Mouse (Mus musculus): ENCODE results near the gene Gm17581. TPM values are rescaled to one million over a fixed set of nuclear protein-coding genes. Genes with fewer than 3 reads are reported as not detected.
A peak's percentile ranks its signal among the peaks of the same experiment; 100 is the strongest.
"Not testable (repeated sequence)": the region's sequence is repeated elsewhere in the genome, so short reads cannot be mapped to it uniquely, and the experiment has no call there.

Gene Gm17581
- total RNA-seq, 2 experiments from 2014 or later, result not detected

GRCm38 (mm10) chr2:155742931-155743337 lies 7.3 kb upstream of the Gm17581 start:
- ATAC-seq (replicated peaks; ENCODE audit: low FRiP score, poor library complexity, severe bottlenecking), result no peak

DNA sequence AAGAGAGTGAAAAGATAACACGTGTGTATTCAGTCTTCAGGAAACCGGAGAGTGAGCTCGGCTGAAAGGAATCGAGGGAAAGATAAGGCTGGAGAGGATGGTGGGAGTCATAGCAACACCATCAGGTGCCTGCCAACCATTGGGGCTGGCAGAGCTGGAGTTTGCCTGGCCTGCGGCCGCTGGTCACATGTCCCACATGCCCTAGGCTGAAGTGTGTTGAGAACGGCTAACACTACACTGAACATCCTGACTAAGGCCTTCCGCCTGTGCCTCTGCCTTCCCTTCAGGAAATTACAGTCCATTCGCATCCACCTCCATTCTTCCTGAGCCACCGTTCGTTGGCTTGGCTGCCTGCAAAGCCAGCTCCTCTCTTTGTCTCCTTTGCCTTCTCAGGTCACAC lies 6.5 kb upstream of the Gm17581 start:
- ATAC-seq (replicated peaks; ENCODE audit: low FRiP score, poor library complexity, severe bottlenecking), result no peak

DNA sequence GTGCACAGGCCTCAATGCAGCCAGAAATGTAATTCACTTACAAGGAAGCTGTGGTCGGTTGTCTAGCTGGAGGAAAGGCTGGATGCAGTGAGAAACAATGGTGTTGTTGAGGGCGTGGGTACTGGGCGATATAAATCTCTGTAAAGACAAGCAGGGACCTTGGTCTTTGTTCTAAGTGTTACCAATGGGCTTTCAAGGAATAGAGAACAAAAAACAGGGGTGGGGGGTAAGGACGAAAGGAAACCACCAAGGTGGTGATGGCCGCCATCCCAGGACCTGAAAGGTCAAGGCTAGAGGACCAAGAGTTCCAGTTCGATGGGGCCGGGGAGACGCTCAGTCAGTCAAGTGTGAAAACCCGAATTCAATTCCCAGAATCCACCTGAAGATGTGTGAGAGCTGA lies 2.1 kb upstream of the Gm17581 start:
- ATAC-seq (replicated peaks; ENCODE audit: low FRiP score, poor library complexity, severe bottlenecking), result no peak

- no peak for ATAC-seq (replicated peaks; ENCODE audit: low FRiP score, poor library complexity, severe bottlenecking)
These were observed 1.3 kb upstream of the Gm17581 start for GRCm38 (mm10) chr2:155736936-155737335.

DNA sequence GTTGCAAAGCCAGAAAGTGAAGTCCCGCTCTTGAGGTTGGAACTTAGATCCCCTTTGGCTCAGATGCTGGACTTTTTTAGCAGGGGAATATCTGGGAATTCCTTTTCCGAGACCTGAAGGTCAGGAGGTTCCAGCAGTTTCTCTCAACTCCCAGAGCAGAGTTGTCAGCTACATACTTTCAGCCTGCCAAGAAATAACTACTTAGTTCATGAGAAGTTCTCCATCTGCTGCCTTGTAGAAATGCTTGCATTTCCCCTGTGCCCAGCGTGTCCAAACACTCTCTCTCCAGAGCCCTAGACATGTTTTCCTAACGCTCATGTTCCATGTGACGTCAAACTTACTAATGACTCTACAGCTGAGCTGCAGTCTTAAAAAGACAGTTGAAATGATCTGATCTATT lies 586 bp downstream of the Gm17581 start:
- no peak for ATAC-seq (replicated peaks; ENCODE audit: low FRiP score, poor library complexity, severe bottlenecking)

GRCm38 (mm10) chr2:155729158-155729645 lies 6.5 kb downstream of the Gm17581 start, which contains the start of gene Edem2:
TSS of gene Edem2 (minus strand) at chr2:155729475.
- peak; percentile 99 for ATAC-seq (replicated peaks; ENCODE audit: low FRiP score, poor library complexity, severe bottlenecking)

DNA sequence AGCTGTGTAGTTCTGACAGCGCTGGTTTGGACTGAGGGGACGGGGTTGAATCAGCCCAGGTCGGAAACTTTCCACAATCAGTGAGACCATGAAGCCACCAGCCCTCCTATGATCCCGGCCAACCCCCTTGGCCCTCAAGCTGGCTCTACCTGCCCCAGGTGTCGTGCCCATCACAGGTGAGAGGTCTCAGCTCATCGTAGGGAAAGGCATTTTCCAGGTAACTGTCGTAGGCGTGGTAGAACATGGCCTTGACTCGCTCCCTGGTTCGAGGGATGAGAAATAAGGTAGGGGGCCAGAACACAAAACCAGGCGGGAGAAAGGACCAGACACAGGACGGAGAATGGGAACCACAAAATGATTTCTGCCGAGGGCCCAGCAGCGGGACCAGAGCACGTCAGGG lies 6.9 kb downstream of the Gm17581 start:
- ATAC-seq (replicated peaks; ENCODE audit: low FRiP score, poor library complexity, severe bottlenecking), result no peak

DNA sequence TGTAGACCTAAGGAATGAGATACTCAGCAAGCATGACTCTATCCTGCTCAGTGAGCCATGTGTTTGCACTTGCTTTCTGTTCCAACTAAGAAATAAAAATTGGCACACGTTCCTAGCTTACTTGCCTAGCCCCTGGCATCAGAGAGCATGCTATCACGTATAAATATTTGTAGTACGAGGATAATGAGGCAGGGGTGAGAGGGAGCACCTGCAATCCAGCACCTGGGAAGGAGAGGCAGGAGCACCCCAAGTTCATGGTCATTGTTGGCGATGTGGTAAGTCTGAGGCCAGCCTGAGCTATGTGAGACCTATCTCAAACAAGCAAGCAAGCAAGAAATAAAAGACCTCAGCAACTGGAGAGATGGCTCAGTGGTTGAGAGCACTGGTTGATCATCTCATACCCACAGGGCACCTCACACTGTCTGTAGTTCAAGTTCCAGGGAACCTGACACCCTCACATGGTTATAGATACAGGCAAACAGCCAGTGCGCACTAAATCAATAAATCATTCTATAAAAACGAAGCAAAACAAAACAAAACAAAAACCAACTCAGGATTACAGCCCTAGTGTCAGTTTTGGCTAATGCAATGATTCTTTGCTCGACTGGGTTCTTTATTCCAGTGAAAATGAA lies 7.8 kb downstream of the Gm17581 start:
- no peak for ATAC-seq (replicated peaks; ENCODE audit: low FRiP score, poor library complexity, severe bottlenecking)

DNA sequence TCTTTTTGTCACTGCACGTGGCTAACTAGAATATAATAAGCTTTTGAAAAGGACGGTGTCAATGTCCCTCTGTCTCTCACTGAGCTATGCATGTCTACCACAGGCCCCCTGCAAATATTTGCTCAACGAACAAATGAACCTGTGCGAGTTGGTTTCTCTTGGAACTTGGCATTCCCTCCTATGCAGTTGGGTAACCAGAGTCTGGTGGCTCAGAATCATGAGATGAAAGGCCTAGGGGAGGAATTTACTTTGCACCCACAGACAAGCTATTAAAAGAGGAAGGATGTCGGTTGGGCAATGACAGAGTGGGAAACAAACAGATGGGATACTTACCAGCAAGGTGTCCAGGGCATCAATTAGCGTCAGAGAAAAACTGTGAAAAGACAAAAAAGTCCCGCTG lies 9.4 kb downstream of the Gm17581 start:
- no peak for ATAC-seq (replicated peaks; ENCODE audit: low FRiP score, poor library complexity, severe bottlenecking)

GRCm38 (mm10) chr2:155724526-155724925 lies 11.1 kb downstream of the Gm17581 start:
- no peak for ATAC-seq (replicated peaks; ENCODE audit: low FRiP score, poor library complexity, severe bottlenecking)

- no peak for ATAC-seq (replicated peaks; ENCODE audit: low FRiP score, poor library complexity, severe bottlenecking)
These were observed 11.6 kb downstream of the Gm17581 start for GRCm38 (mm10) chr2:155724036-155724435.

- no peak for ATAC-seq (replicated peaks; ENCODE audit: low FRiP score, poor library complexity, severe bottlenecking)
These were observed 15.1 kb downstream of the Gm17581 start for GRCm38 (mm10) chr2:155720585-155720984.

- no peak for ATAC-seq (replicated peaks; ENCODE audit: low FRiP score, poor library complexity, severe bottlenecking)
These were observed 18.3 kb downstream of the Gm17581 start for GRCm38 (mm10) chr2:155717082-155717990.

- ATAC-seq (replicated peaks; ENCODE audit: low FRiP score, poor library complexity, severe bottlenecking), result no peak
These were observed 25.1 kb downstream of the Gm17581 start for GRCm38 (mm10) chr2:155710557-155710956.

DNA sequence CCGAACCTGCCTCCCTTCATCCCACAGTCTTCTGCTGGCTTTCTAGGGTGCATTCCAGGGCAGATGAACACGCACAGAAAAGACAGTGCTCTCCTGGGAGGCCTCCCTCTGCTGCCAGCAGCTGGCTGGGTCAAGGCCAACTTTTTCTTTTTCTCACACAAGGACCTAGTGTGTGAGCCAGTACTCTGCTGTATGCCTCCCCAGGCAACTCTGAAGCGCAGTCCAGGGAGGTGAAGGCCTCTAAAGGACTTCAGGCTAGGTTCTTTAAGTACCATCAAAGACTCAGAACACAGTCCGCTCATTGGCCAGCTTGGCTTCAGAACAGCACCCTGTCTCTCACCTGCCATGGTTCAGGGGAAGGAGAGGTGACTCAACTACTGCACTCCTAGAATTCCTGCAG lies 28.4 kb downstream of the Gm17581 start:
- ATAC-seq (replicated peaks; ENCODE audit: low FRiP score, poor library complexity, severe bottlenecking), result no peak

DNA sequence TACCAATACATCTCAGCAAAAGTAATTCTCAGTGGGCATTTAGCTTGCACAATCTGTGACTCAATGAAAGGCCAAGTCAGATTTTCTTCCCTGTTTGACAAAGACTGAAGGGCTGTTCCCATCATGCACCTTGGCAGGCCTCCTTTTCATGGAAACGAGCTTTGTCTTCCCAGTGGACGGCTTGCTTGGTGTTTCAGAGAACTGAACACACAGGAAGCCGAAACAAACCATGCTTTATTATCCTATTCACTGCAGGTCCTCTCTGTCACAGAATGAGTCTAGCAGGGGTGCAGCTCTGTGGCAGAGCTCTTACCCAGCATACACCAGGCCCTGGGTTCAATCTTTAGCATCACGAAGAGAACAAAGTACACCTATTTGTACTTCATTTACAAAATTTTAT lies 32.0 kb downstream of the Gm17581 start:
- ATAC-seq (replicated peaks; ENCODE audit: low FRiP score, poor library complexity, severe bottlenecking), result no peak

- no peak for ATAC-seq (replicated peaks; ENCODE audit: low FRiP score, poor library complexity, severe bottlenecking)
These were observed 34.2 kb downstream of the Gm17581 start for GRCm38 (mm10) chr2:155701399-155701919.

DNA sequence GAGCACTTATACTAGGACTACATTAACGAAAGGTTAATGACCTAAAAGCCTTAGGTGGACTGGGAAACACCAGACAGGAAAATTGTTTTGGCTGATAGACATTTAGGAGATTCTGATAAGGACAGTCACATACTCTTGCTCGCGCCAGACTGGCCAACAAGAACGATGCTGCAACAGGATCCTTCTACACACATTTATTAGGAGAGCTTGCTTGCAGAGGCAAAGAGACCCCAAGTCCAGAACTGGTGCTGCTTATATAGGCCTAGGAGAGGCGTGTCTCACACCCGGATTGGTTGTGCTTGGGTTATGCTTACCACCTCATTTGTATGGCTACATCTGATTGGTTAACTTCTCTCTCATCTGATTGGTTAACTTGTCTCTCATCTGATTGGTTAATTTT lies 37.2 kb downstream of the Gm17581 start:
- ATAC-seq (replicated peaks; ENCODE audit: low FRiP score, poor library complexity, severe bottlenecking), result not testable (repeated sequence)

- ATAC-seq (replicated peaks; ENCODE audit: low FRiP score, poor library complexity, severe bottlenecking), result no peak
These were observed 38.8 kb downstream of the Gm17581 start for GRCm38 (mm10) chr2:155696851-155697250.

- ATAC-seq (replicated peaks; ENCODE audit: low FRiP score, poor library complexity, severe bottlenecking), result peak; percentile 71
These were observed 39.5 kb downstream of the Gm17581 start for GRCm38 (mm10) chr2:155696091-155696558.

DNA sequence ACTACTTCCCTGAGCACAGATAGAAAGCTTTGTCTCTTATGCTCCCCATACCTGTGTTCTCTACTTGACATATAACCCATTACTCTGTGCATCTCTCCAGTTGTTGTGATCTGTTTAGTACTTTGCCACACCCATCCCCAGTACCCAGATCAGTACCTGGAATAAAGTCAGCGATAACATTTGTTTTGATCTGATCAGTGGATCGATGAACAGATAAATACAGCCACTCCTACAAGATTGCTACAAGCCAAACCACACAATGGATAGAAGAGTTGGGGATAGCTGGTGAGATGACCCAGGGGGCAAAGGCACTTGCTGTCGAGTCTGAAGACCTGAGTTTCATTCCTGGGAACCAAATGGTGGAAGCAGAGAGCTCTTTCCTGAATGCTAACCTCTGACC lies 40.4 kb downstream of the Gm17581 start:
- ATAC-seq (replicated peaks; ENCODE audit: low FRiP score, poor library complexity, severe bottlenecking), result no peak
